Comparison of ENCODE assay signal across 8 mouse cellular contexts in genomic region chr5:30712002-30712390, GRCm38 (mm10). TPM values are rescaled to one million over a fixed set of nuclear protein-coding genes. Genes with fewer than 3 reads are reported as not detected.
A peak's percentile ranks its signal among the peaks of the same experiment; 100 is the strongest.
DNase-seq lines count a peak whose midpoint lies in the region; ATAC-seq and TF ChIP-seq lines count a peak whose summit lies in the region.

No protein-coding gene starts in this region.

- under 1% methylated on average over 14 of the region's 14 CpGs for WGBS in heart, embryonic 13.5 days
- under 1% methylated on average over 14 of the region's 14 CpGs for WGBS in forebrain, embryonic 16.5 days
- WGBS in midbrain, embryonic 10.5 days, result 0% methylated on average over 14 of the region's 14 CpGs

- H3K27ac ChIP-seq in heart, embryonic 13.5 days (replicated peaks), result no peak overlapping the region
- H3K27ac ChIP-seq in ES-E14 (ENCODE audit: insufficient read depth, low read depth, low read length, poor library complexity, severe bottlenecking), result no peak overlapping the region
- peak overlapping the region; percentile 98 for H3K27ac ChIP-seq in forebrain, embryonic 16.5 days (ENCODE audit: low read length)
- peak overlapping the region; percentile 96 for H3K27ac ChIP-seq in midbrain, embryonic 10.5 days (replicated peaks)

- H3K9ac ChIP-seq in heart, embryonic 13.5 days, result peak overlapping the region; percentile 77
- peak overlapping the region; percentile 42 for H3K9ac ChIP-seq in ES-E14 (ENCODE audit: insufficient read depth, low read depth, low read length, poor library complexity, severe bottlenecking)
- peak overlapping the region; percentile 95 for H3K9ac ChIP-seq in forebrain, embryonic 16.5 days (replicated peaks; ENCODE audit: low read depth, low read length)

- in situ Hi-C loops in ES-E14 (cut with MboI; ENCODE audit: low sequenced_read_pairs in 2 of 2, unreplicated experiment in 2 of 2), result no loop called here

- H3K4me1 ChIP-seq in heart, embryonic 13.5 days, result peaks cover 33% of the 10 kb centered on the region
- H3K4me1 ChIP-seq in ES-E14 (ENCODE audit: control insufficient read depth in 2 of 2, insufficient read depth in 2 of 2, low read length in 2 of 2, poor library complexity in 1 of 2), result peaks cover 2 to 7% of the 10 kb centered on the region in 2 experiments; a peak in 1 of 4 replicates
- H3K4me1 ChIP-seq in forebrain, embryonic 16.5 days (replicated peaks; ENCODE audit: control insufficient read depth, insufficient read depth, low read length), result peaks cover 29% of the 10 kb centered on the region
- H3K4me1 ChIP-seq in midbrain, embryonic 10.5 days, result peaks cover 82% of the 10 kb centered on the region

- peak overlapping the region; percentile 57 for H3K4me3 ChIP-seq in heart, embryonic 13.5 days
- peak overlapping the region; percentile 67 to 88 for H3K4me3 ChIP-seq in ES-E14 (ENCODE audit: insufficient read depth in 1 of 2, low read depth in 1 of 2, low read length in 2 of 2, poor library complexity in 1 of 2, severe bottlenecking in 1 of 2)
- peak overlapping the region; percentile 98 for H3K4me3 ChIP-seq in forebrain, embryonic 16.5 days (replicated peaks; ENCODE audit: low read length)
- H3K4me3 ChIP-seq in midbrain, embryonic 10.5 days, result peak overlapping the region; percentile 69

- no peaks in the 10 kb centered on the region for H3K9me3 ChIP-seq in heart, embryonic 13.5 days
- no peaks in the 10 kb centered on the region for H3K9me3 ChIP-seq in ES-E14 (ENCODE audit: control insufficient read depth, insufficient read depth, low read depth, low read length)
- H3K9me3 ChIP-seq in forebrain, embryonic 16.5 days (ENCODE audit: control insufficient read depth, low read length), result no peaks in the 10 kb centered on the region
- no peaks in the 10 kb centered on the region for H3K9me3 ChIP-seq in midbrain, embryonic 10.5 days (replicated peaks)

- no peak for DNase-seq in heart, adult 11 months
- DNase-seq in ES-E14 (ENCODE audit: low read depth, low spot score) (peak; percentile 46), MN1 (ENCODE audit: low spot score) (no peak)
- no peak for DNase-seq in midbrain, embryonic 10.5 days (ENCODE audit: low spot score)
- DNase-seq in urinary bladder, adult 2 months (ENCODE audit: low spot score), result no peak
- DNase-seq in urinary bladder, postnatal 36 days (ENCODE audit: low spot score in 2 of 2), result no peak

- H3K27me3 ChIP-seq in heart, embryonic 13.5 days (replicated peaks), result peaks cover 91% of the 10 kb centered on the region
- H3K27me3 ChIP-seq in forebrain, embryonic 16.5 days (replicated peaks; ENCODE audit: control insufficient read depth, insufficient read depth, low read length), result no peaks in the 10 kb centered on the region
- H3K27me3 ChIP-seq in midbrain, embryonic 10.5 days (ENCODE audit: low read depth, poor library complexity, severe bottlenecking), result peaks cover 38% of the 10 kb centered on the region

- no peak for ATAC-seq in heart, embryonic 13.5 days (ENCODE audit: extremely low read depth, insufficient number of reproducible peaks, low FRiP score, low TSS enrichment)
- peak; percentile 6; the same call in 1 of the 2 replicates for ATAC-seq in forebrain, embryonic 16.5 days

- H3K4me2 ChIP-seq in heart, embryonic 13.5 days, result peak overlapping the region; percentile 82
- peak overlapping the region; percentile 77 for H3K4me2 ChIP-seq in forebrain, embryonic 16.5 days (ENCODE audit: low read length)

- no peaks in the 10 kb centered on the region for H3K36me3 ChIP-seq in heart, embryonic 13.5 days
- H3K36me3 ChIP-seq in ES-E14 (ENCODE audit: control insufficient read depth, insufficient read depth, low read length, poor library complexity, severe bottlenecking), result no peaks in the 10 kb centered on the region
- peaks cover 3% of the 10 kb centered on the region; the same call in 1 of the 2 replicates for H3K36me3 ChIP-seq in forebrain, embryonic 16.5 days (ENCODE audit: control insufficient read depth, insufficient read depth)
- H3K36me3 ChIP-seq in midbrain, embryonic 10.5 days, result peaks cover 24% of the 10 kb centered on the region

TF ChIP-seq in ES-E14, 5 proteins besides CTCF, POLR2A, EP300 and RAD21:
- TF ChIP-seq HCFC1 (IDR thresholded peaks at IDR 0.05; ENCODE audit: borderline replicate concordance, insufficient read depth, low read length) (no peak), ZNF384 (IDR thresholded peaks at IDR 0.05; ENCODE audit: low read depth, low read length) (no peak), CHD2 (IDR thresholded peaks at IDR 0.05; ENCODE audit: low read depth, low read length) (no peak)

RNA-seq across cellular contexts. Expression of gene Dpysl5, which starts 0.6 kb away (rescaled TPM):
- 2.4 and 3.8 TPM in 2 replicates for polyA plus RNA-seq in heart, embryonic 13.5 days (2015; fragmentation: Nextera tagmentation; extraction: Ambion mirVana)
- 5.3 and 12.4 TPM in 2 replicates for total RNA-seq in ES-E14 (2012; rRNA removed)
- polyA plus RNA-seq in forebrain, embryonic 16.5 days (2015; fragmentation: Nextera tagmentation; extraction: Ambion mirVana), result 274 and 278 TPM in 2 replicates
- polyA plus RNA-seq in midbrain, embryonic 10.5 days (2016; fragmentation: Nextera tagmentation; extraction: Ambion mirVana), result 90.7 and 126 TPM in 2 replicates
- 0.28 and 0.35 TPM in 2 replicates for polyA plus RNA-seq in urinary bladder, adult 2 months (2012; rRNA removed)

RNA-seq across cellular contexts. Expression of gene Cenpa, which starts 45.4 kb away (rescaled TPM):
- 259 TPM in 2 replicates for polyA plus RNA-seq in heart, embryonic 13.5 days (2015; fragmentation: Nextera tagmentation; extraction: Ambion mirVana)
- total RNA-seq in ES-E14 (2012; rRNA removed), result 102 and 146 TPM in 2 replicates
- 95.3 and 114 TPM in 2 replicates for polyA plus RNA-seq in forebrain, embryonic 16.5 days (2015; fragmentation: Nextera tagmentation; extraction: Ambion mirVana)
- polyA plus RNA-seq in midbrain, embryonic 10.5 days (2016; fragmentation: Nextera tagmentation; extraction: Ambion mirVana), result 413 and 444 TPM in 2 replicates
- 7.9 and 9.9 TPM in 2 replicates for polyA plus RNA-seq in urinary bladder, adult 2 months (2012; rRNA removed)

Comparison
In these comparisons a context has a peak if more than half of its experiments do, and no peak if none do; other contexts are left out.
1. H3K27ac ChIP-seq: peak in forebrain, embryonic 16.5 days (single experiment) and midbrain, embryonic 10.5 days (single experiment); none in heart, embryonic 13.5 days (single experiment) and ES-E14 (single experiment).
2. H3K9ac ChIP-seq: peak in every context shown above with its lines; median percentile 95 in forebrain, embryonic 16.5 days; 77 in heart, embryonic 13.5 days; 42 in ES-E14.
3. RNA of gene Dpysl5, which starts 0.6 kb away (polyA plus RNA-seq): 274 to 278 TPM in forebrain, embryonic 16.5 days and 90.7 to 126 TPM in midbrain, embryonic 10.5 days; 2.4 to 3.8 TPM in heart, embryonic 13.5 days and 0.28 to 0.35 TPM in urinary bladder, adult 2 months; every median in the first group is over 10 times any median in the second.
4. Peak in every context shown above with its lines, with median percentiles within 50 percentile points of each other: H3K4me3 ChIP-seq.